Mouse (Mus musculus): ENCODE measurements around the gene Cacna1h. TPM values are rescaled to one million over a fixed set of nuclear protein-coding genes. Genes with fewer than 3 reads are reported as not detected.

The Cacna1h gene
- polyA plus RNA-seq, 1 experiment = 28.6 TPM

DNA sequence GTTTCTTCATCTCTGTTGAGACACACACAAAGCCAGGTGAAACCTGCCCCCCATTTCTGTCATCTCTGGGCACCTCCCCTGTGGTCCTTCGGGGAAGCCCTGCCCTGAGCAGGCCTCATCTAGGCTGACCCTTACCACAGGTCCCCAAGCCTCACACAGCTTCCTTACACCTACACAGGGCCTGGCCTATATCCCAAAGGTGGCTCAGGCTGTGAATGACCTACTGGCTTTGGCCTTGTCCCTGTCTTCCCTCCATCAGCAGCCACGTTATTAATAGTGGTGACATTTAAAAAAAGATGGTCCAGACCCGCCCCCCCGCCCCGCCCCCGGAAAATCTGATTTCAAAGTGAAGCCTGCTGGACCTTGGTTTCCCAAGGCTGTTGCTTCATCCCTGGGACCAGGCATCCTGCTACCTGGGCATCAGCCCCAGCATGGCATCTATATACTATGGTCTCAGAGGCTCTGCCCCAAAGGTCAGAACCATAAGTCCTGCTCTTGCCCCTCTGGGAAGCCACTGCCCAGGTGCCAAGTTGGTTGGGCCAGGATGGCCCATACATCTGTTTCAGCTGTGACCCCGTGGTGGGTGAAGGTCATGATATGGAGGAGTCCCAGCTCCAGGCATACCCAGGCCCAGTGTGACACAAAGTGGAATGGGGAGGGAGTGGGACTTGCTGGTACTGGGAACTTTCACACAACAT, 25.1 kb downstream of the Cacna1h start:
- no peak for DNase-seq (ENCODE audit: low spot score)

DNA sequence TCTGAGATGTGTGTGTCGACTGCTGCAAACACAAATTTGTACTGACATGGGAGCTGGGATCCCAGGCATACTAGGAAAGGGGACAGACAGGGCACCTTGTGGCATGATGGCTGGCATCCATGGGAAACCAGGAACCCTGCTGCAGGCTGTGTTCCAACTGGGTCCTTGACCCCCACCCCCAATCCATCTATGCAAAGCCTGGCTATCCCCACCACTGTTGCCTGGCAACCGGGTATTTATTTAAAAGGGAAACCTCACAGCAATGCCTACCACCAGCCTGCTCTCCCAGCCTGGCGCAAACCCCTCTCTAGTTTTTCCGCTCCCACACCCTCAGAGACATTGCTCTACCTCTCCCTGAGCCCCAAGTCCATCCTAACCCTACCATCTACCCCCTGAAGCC, 26.2 kb downstream of the Cacna1h start:
- DNase-seq (ENCODE audit: low spot score) = no peak

DNA sequence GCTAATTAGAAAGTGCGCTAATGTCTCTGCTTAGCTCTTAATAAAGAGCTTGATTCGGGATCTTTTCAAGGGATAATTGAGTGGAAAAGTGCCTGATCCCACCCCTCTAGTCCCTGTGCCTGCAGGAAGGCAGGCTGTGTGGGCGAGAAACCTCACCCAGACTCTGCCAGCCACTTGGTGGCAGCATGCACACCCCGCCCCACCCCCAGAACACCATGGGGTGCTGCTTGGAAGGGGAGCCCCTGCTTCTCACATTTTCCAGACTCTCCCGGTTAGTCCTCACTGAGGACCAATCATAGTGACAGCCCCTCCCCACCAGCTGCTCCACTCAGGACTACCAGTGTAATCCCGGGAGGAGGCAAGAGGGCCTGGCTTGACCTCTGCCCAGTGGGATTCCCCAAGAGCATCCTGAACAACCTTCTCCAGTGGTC, 27.6 kb downstream of the Cacna1h start:
- no peak for DNase-seq (ENCODE audit: low spot score)

DNA sequence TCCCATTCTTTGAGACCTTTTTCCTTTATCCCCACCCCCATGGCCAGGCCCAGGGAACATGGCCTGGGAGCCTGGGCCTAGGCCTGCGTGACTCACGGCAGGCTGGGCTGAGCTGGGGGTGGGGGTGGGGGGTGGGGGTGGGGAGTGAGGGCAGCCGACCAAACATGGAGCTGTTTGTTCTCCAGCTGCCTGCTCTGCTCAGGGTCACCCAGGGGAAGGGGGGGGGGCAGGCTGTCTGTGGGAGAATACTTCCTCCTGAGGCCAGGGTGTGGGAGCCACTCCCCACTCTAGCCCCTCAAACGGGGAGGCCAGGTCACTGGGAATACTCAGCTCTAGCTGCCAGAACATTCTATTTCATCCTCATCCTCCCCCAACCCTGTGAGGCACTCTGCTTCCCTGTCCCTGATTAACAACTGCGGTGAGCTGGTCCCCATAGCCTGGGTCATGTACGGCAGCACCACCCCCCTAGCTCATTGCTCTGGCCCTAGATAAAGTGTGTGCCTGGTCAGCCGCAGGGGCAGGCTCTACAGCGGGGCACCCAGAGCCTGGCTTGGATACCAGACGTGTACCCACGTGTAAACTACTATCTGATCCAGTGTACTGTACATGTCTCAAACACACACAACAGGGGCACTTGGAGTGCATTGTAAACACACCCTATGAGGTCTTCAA, 28.2 kb downstream of the Cacna1h start:
- no peak for DNase-seq (ENCODE audit: low spot score)

DNA sequence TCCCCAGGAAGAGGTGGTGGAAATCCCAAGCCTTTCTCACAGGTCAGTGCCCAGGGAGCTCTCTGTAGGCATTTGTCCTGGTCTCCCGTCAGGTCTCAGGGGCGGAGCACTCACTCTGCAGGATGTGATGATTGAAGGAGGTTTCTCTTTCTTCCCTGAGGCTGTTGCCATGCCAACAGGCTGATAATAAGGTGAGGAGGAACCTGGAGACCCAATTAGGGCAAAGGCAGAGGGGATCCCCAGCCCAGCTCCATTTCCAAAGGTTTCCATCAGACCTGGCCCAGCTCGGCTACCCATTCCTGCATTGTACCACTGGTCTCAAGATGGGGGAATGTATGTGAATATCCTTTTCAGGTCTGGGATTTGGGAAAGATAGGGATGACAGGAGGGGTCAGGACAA, 29.4 kb downstream of the Cacna1h start:
- no peak for DNase-seq (ENCODE audit: low spot score)

DNA sequence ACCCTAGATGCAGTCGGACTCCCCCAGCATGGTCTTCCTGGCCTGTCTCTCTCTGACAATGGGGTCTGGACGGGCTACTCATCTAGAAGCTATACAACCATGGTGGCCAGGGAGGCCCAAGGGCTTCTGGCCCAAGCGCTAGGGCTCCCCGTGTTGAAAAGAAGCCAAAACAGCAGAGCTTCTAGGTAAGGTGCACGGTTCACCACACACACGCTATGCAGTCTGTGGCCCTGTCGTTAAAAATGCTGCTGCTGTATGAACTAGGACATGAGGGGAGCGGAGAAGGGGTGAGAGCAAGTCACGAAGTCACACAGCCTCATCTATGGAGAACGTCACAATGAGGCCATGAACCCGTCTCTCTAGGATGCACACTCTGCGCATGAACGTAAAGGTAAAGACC, 31.4 kb downstream of the Cacna1h start:
- DNase-seq (ENCODE audit: low spot score) = no peak

DNA sequence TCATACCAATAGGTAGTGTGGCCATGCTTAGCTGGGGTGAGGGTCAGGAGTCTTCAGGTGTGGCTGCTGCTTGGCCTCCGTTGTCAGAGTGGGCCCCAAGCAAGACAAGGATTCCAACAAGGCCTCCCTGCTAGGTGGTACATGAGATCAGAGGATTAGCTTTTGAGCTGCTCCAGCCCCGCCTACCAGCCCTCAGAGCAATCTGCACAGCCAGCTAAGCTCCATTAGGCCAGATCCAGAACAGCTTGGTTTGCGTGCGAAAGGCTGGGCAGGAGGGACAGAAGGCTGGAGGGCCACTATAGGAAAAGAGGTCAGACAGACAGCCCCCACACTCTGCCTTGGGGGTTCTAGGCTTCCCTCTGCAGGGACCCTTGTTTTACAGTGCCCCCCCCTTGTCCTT, 32.1 kb downstream of the Cacna1h start:
- no peak for DNase-seq (ENCODE audit: low spot score)

DNA sequence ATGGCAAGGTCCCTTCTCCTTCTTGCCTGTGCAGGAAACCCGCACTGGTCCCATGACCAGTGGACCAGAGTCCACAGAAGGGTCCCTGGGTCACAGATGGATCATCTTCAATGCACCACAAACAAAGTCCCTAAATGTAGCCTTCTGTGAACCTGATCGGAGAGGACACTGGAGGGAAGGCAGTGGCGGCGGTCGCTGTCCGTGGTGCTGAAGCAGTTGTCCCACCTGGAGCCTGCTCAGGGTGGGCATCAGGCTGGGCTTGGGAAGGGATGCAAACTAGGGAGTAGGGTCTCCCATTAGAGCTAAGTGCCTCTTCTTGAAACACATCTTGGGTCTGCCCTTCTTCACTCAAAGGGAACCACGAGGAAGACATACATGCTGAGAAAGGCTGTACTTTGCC, 33.1 kb downstream of the Cacna1h start:
- DNase-seq (ENCODE audit: low spot score) = no peak

DNA sequence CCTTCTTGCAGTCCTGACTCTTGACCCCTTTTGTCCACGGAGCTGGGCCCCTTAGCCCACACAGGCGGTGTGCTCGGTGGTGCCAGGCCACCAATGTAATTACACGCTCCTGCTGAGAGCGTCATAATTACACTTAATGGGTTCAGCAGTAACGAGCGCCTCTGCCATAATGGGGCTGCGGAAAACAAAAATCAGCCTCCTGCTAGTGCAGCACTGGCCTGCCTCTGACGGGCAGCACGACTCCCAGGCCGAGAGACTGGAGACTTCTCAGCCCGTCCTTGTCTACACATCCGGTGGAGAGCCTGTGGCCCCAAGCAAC, 35.1 kb downstream of the Cacna1h start:
- DNase-seq (ENCODE audit: low spot score) = no peak

DNA sequence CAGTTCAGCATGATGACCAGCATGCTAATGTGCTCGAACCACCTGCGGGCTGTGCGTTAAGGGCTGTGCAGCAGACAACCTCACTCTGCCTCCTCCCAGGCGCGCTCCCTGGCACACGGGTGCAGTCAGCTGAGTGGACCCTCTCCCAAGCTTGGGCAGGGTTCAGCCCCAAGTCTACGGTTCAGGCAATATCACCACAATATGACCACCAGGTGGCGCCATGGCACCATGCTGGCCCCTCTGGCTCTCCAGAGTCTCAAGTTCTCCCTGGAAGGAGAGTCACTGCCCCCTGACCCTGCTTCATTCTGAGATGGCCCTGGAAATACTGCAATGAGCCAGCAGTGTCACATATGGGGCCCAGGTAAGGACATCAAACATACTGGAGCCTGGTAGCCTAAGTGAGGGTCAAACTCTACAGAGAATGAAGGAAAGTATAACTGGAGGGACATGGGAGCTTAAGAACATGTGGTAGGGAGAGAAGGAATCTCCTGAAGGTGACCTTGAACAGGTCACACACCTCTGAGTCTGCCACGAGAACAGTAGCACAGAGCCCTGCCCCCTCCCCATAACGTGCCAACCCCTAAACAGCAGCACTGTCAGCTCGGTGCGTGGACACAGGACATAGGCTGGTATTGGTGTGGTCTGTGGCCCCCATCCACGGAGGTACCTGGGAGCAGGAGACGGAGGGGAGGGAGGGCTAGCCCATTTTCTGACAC, 35.6 kb downstream of the Cacna1h start:
- DNase-seq (ENCODE audit: low spot score) = peak; percentile 80

DNA sequence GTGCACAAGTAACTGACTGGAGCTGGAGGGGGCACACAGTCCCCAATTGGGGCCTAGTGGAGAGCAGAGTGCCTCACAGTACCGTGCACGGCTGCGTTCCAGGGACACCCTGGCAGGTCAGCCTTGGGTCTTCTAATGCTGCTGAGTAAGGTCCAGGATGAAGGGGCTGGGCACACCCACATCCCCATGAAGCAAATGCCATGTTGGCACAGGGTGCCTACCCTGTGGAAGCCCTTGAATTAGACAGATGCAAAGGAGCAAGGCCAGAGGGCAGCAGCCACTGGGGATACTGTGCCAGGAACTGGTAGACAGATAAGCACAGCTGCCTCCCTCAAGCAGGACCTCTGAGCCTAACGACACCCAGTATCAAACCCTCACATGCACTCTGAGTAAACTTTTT, 39.1 kb downstream of the Cacna1h start:
- no peak for DNase-seq (ENCODE audit: low spot score)

DNA sequence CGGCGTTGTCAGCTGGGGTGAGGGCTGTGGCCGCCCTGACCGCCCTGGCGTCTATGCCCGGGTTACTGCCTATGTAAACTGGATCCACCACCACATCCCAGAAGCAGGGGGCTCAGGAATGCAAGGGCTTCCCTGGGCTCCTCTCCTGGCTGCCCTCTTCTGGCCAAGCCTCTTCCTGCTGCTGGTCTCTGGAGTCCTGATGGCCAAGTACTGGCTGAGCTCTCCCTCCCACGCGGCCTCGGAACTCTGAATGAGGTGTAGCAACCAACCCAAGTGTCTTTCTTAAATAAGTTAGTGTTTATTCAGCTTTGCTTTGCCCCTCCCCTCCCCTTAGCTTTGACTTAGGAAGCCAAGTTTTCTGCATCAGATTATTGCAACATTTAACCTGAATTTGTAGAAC, 59.6 kb downstream of the Cacna1h start:
- no peak for DNase-seq (ENCODE audit: low spot score)

DNA sequence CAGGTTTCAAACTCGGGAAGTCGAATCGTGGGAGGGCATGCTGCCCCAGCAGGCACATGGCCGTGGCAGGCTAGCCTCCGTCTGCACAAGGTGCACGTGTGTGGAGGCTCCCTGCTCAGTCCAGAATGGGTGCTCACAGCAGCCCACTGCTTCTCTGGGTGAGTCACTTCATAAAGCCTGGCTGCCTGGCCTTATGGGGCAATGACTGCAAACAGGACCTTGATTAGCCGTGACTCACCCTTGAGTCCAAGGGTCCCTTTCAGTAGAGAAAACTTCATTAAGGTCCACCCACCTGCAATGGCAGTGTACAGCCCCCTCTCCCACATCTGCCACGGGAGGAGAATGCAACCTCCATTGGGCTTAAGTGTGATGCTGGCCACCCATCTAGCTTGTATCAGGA, 61.1 kb downstream of the Cacna1h start:
- DNase-seq (ENCODE audit: low spot score) = no peak

DNA sequence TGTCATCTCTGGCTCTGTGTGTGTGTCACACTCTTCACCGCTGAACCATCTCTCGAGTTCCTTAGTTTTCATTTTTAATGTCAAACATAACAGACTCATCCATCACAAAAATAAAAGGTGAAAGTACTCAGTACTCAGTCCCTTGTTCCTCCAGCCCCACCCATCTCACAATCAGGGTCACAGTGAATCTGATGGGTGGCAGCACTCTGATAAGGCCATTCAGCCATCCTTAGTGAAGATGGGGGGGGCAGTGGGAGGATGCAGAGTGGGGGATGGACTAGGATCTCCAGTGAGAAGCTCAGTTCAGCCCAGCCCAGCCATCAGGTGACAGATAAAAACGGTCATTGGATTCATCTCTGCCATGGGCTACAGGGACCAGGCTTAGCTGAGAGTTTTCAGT, 64.6 kb downstream of the Cacna1h start, which contains the start of gene Tpsg1:
Gene Tpsg1 (plus strand): TSS at position 301 of the 400 bp plus-strand sequence.
- no peak for DNase-seq (ENCODE audit: low spot score)

DNA sequence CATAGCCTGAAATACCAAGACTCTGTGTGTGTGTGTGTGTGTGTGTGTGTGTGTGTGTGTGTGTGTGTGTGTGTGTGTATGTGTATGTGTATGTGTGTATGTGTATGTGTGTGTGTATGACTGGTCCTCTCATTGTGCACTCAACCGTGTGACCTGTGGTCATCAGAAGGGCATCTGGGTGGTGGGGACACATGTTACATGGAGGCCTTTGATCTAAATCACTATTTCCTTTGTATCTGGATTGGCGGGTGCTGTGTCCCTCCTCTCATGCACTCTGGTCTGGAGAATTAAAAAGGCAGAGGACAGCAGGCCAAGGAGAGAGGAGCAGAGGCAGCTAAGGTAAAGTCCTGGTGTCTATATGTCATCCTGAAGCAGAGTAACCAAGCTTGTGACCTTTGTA, 67.6 kb downstream of the Cacna1h start, which contains the start of gene Tpsb2:
Gene Tpsb2 (plus strand): TSS at position 301 of the 400 bp plus-strand sequence.
- no peak for DNase-seq (ENCODE audit: low spot score)

DNA sequence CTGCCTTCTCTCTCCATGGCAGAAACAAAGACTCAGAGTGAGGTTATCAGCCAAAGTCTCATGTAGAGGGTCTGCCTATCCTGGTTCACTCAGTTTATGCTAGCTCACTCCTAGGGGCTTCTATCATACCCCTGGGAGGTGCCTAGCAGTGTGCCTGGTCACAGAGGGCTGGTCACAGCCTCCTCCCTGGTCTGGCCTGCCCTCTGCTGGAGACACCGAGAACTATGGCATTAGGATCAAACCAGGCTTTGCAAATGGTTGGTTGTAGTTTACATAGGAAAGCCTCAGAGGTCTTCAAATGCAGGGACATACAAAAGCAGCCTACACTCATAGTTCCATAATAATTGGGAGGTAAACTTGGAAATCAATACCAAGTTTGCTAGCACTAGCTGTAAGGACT, 69.9 kb downstream of the Cacna1h start:
- no peak for DNase-seq (ENCODE audit: low spot score)

DNA sequence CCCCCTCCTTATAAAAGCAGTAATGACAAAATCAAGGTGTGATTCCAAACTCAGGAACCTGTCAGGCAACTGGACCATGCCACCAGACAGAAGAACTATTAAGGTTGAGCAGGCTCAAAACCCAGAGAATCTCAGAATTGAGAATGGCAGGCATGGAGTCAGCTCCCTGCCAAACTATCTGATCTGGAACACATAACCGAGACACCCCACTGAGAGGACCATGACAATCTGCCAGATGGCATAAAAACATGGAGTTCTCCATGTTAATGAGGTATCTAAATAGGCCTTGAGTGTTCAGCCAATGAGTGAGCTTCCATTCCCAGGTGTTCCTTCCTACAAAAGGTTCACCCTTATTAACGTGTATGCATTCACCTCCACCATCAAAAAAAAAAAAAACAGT, 72.3 kb downstream of the Cacna1h start:
- no peak for DNase-seq (ENCODE audit: low spot score)

DNA sequence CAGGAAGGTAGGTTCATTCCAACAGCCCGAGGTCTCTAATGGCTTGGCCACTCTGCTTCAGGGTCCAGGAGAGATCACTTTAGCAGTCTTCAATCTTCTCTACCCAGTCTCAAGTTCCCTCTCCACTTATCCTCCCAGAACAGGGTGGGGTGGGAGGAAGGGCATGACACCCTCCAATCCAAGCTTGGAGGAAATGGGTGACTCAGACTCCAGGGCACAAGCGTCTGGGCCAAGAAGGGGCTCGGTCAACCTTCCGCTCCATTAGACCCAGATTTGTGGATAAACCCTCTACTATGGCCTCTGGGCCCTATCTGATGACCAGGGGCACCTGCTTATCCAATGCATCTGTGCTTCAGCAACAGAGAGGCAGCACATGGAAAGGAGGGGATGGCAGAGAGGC, 88.1 kb downstream of the Cacna1h start, which contains the start of gene Tpsab1:
Gene Tpsab1 (minus strand): TSS at position 101 of the 400 bp plus-strand sequence.
- DNase-seq (ENCODE audit: low spot score) = no peak

DNA sequence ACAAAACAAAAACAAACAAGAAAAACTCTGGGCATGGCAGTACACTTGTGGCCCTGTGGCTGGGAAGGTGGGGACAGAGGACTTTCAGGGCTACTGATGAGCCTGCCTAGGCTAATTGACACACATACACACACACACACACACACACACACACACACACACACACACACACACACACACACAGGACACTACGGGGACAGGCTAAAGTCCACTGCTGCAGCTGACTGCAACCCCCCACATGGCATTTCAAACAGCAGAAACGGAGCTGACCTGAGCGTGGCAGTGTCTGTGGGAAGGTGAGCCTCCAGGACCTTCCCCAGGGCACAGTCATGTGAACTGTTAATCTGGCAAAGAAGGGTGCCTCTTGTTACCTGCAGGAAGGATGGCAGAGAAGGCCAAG, 92.1 kb downstream of the Cacna1h start:
- DNase-seq (ENCODE audit: low spot score) = no peak

DNA sequence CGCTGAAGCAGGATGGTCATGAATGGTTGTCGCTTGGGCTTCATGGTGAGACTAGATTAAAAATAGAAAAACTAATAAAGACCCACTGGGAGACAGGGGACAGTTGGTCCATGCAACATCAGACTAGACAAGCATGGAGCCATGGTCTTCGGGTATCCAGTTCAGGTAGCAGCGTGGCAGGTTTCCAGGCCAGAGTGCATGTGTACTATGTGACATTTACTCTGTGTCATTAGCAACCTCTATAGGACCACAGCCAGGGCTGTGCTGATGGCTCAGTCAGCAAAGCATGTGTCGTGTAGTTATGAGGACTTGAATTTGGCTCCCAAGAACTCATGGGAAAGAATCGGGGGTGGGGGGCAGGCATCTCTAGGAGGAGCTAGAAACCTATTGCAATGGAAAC, 93.6 kb downstream of the Cacna1h start:
- no peak for DNase-seq (ENCODE audit: low spot score)

DNA sequence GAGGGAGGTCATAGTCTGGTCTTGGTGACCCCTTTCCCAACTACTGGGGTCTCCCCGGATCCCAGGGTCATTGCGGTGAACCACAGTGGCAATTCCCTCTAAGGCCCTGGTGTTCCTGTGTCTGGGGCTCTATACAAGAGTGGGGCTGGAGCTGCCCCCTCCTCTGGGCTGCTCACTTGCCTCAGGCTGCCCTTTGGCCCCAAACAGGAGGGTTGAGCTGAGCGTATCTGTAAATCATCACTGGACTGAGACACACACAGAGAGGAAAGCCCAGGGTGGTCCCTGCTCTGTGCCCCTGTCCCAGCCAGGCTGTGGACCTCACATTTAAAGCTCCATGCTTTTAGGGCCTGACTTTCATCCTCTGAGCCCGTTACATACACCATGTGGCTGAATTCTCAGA, 95.4 kb downstream of the Cacna1h start:
- DNase-seq (ENCODE audit: low spot score) = no peak

DNA sequence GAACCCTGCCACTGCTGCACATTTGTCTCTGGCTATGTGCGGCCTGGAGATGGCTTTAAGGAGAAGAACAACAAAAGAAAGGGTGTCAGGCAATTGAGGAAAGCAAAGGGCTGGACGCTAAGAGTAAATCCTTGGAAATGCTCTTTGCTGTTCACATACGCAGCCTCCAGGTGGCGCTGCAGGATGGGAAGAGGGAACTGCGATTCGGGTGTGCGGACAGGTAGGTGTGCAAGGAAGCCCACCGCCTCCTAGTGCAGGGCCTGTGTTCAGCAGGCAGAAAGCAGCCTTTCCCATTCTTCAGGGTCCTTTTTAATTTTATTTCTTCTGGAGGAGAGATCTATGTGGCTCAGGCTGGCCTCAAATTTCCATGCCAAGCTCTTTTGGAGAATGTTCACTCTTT, 99.6 kb downstream of the Cacna1h start:
- DNase-seq (ENCODE audit: low spot score) = peak; percentile 47

DNA sequence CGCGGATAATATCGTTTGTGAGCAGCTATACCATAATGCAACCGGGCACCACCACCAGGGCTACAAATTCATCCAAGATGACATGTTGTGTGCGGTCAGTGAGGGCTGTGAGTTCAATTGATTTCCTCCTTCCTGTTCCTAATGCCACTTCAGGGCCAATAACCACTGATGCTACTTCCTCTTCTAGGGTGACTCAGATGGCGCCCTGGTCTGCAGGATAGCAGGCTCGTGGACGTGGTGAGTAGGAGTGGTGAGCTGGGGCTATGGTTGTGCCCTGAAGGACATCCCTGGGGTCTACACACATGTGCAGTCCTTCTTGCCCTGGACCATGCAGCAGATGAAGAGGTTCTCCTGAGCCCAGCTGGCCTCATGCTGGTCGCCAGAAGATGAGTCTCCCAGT, 101.3 kb downstream of the Cacna1h start:
- DNase-seq (ENCODE audit: low spot score) = no peak
